Mouse (Mus musculus) heart, adult 9 months (tissue): ENCODE data around the gene Kcnh4.

Experiments
- DNase-seq, 2 experiments: peaks; one replicate each; pipeline ENCODE4 v3.0.0; 2022; ENCODE audit warnings: low spot score in 2 of 2

Gene Kcnh4

GRCm38 (mm10) chr11:100766726-100767125, 7.0 kb upstream of the Kcnh4 start:
- no peak for DNase-seq

- no peak for DNase-seq
Observed at GRCm38 (mm10) chr11:100762831-100763230, 3.1 kb upstream of the Kcnh4 start, which contains the start of gene Hcrt. Gene Hcrt, minus strand, starts transcription at chr11:100762931.

GRCm38 (mm10) chr11:100761547-100762045, 1.9 kb upstream of the Kcnh4 start:
- DNase-seq: peak; percentile 86

- DNase-seq: no peak
Observed at GRCm38 (mm10) chr11:100758707-100759610, 783 bp downstream of the Kcnh4 start.

- DNase-seq: no peak
Observed at GRCm38 (mm10) chr11:100757566-100757965, 2.2 kb downstream of the Kcnh4 start.

- DNase-seq: no peak
Observed at GRCm38 (mm10) chr11:100756476-100756875, 3.3 kb downstream of the Kcnh4 start.

GRCm38 (mm10) chr11:100754693-100755057, 5.1 kb downstream of the Kcnh4 start:
- DNase-seq: no peak

GRCm38 (mm10) chr11:100754021-100754692, 5.6 kb downstream of the Kcnh4 start:
- DNase-seq: no peak

- no peak for DNase-seq
Observed at GRCm38 (mm10) chr11:100752294-100752693, 7.4 kb downstream of the Kcnh4 start.

GRCm38 (mm10) chr11:100750127-100750526, 9.6 kb downstream of the Kcnh4 start:
- DNase-seq: no peak

GRCm38 (mm10) chr11:100749469-100749868, 10.3 kb downstream of the Kcnh4 start:
- DNase-seq: no peak

GRCm38 (mm10) chr11:100748620-100749019, 11.1 kb downstream of the Kcnh4 start:
- no peak for DNase-seq

- no peak for DNase-seq
Observed at GRCm38 (mm10) chr11:100747114-100747513, 12.6 kb downstream of the Kcnh4 start.

- DNase-seq: no peak
Observed at GRCm38 (mm10) chr11:100746546-100746945, 13.2 kb downstream of the Kcnh4 start.

- DNase-seq: no peak
Observed at GRCm38 (mm10) chr11:100745085-100745484, 14.7 kb downstream of the Kcnh4 start.

- DNase-seq: peak in 1 of 2 experiments; percentile 51
Observed at GRCm38 (mm10) chr11:100741348-100741747, 18.4 kb downstream of the Kcnh4 start.

- no peak for DNase-seq
Observed at GRCm38 (mm10) chr11:100738749-100739148, 21.0 kb downstream of the Kcnh4 start.

- peak; percentile 99 to 100 for DNase-seq
Observed at GRCm38 (mm10) chr11:100738066-100738604, 21.6 kb downstream of the Kcnh4 start, which contains the start of gene Rab5c. Gene Rab5c, minus strand, starts transcription at chr11:100738215.

- DNase-seq: no peak
Observed at GRCm38 (mm10) chr11:100737105-100737733, 22.5 kb downstream of the Kcnh4 start.

- no peak for DNase-seq
Observed at GRCm38 (mm10) chr11:100736746-100737080, 23.0 kb downstream of the Kcnh4 start.

- no peak for DNase-seq
Observed at GRCm38 (mm10) chr11:100735954-100736745, 23.6 kb downstream of the Kcnh4 start.
